Mouse (Mus musculus): ENCODE results near the gene Prkd2. TPM values are rescaled to one million over a fixed set of nuclear protein-coding genes. Genes with fewer than 3 reads are reported as not detected.

Prkd2 gene
- total RNA-seq, 2 experiments from 2014 or later = 6.4 to 6.8 TPM

DNA sequence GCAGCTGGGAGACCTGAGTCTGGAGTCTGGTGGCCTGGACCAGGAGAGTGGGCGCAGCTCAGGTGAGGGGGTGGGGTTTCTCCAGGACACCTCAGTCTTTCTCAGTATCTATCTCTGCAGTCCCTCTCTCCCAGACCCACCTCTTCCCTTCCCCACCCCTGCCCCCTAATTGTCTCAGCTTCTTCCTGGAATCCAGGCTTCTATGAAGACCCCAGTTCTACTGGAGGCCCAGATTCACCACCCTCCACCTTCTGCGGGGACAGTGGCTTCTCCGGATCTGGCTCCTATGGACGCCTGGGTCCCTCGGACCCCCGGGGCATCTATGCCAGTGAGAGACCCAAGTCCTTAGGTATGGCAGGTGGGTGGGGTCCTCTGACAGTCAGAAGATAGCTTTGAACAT lies 40.5 kb downstream of the Prkd2 start:
- intact Hi-C loops (cut with DNase I) = no loop called here
- DNase-seq (ENCODE audit: extremely low spot score in 1 of 2, low spot score in 2 of 2) = no peak

DNA sequence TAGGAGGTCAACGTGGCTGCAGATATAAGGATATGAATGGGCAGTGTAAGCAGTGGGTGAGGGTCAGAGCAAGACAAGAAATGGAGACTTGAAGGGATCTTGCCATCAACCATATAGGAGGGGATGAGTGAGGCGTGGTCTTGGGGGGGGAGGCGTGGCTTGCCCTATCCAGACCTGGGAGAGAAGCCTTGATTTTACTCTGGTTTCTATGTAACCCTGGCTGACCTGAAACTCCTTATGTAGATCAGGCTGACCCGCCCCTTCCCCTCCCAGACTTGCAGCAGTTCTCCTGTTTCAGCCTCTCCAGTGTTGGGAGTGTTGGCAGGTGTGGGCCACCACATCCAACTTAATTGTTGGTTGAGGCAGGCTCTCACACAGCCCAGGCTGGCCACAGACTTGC lies 41.6 kb downstream of the Prkd2 start:
- intact Hi-C loops (cut with DNase I) = no loop called here

DNA sequence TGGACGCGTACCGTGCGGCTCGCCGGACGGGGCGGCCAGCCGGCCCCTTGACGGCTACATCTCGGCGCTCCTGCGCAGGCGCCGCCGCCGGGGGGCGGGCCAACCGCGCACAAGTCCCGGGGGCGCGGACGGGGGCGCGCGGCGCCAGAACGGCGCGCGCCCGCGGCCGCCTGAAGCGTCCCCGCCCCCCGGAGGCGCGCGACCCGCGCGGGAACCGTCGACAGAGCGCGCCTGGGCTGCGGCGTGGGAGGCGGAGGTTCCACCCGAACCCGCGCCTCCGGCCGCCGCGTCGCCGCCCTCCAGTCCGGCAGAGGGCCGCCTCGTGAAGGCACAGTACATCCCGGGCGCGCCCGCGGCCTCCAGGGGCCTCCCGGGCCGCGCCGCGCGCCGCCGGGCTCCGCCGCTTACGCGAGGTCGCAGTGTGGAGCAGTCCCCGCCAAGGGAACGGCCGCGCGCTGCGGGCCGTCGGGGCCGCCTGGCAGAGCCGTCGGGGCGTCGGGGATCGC lies 42.6 kb downstream of the Prkd2 start:
- DNase-seq (ENCODE audit: extremely low spot score in 1 of 2, low spot score in 2 of 2) = peak in 1 of 2 experiments; percentile 52
- intact Hi-C loops (cut with DNase I) = no loop called here

More for the DNA sequence above, 41.6 kb downstream of the Prkd2 start:
- DNase-seq (ENCODE audit: extremely low spot score in 1 of 2, low spot score in 2 of 2) = no peak

DNA sequence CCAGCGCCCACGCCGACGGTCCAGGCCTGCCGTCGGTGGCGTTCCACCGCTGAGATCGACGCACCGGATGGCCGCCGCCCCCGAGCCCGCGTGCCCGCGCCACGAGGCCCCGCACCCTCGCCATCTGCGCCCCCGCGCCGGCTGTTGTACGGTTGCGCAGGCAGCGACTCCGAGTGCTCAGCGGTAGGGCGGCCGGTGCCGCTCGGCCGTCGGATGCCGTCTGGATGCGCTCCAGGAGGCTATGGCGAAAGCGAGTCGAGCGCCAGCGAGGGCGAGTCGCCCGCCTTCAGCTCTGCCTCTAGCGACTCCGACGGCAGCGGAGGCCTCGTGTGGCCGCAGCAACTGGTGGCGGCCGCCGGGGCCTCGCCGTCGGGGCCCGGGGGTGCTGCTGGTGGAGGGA lies 43.2 kb downstream of the Prkd2 start:
- DNase-seq (ENCODE audit: extremely low spot score in 1 of 2, low spot score in 2 of 2) = peak in 1 of 2 experiments; percentile 65
- intact Hi-C loops (cut with DNase I) = no loop called here

DNA sequence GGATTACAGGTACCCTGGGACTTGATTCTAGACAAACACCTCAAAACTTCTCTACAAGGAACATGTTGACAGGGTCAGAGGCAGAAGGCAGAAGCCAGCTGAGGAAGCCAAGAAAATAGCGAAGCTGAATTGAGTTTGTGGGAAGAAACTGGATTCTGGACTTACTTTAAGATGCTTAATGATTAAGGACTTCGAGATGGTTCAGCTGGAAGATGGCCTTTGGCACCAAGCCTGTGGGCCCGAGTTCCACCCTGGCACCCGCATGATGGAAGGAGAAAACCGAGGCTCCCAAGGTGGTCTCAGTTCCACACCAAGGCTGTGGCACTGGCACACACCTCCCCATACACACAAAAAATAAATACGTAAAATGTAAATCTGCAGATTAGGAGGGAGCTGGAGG lies 47.8 kb downstream of the Prkd2 start:
- no peak for DNase-seq (ENCODE audit: extremely low spot score in 1 of 2, low spot score in 2 of 2)
- intact Hi-C loops (cut with DNase I) = loop anchor here (5.0 kb wide), 1 partner anchor 143 kb away; no protein-coding TSS in a partner anchor

DNA sequence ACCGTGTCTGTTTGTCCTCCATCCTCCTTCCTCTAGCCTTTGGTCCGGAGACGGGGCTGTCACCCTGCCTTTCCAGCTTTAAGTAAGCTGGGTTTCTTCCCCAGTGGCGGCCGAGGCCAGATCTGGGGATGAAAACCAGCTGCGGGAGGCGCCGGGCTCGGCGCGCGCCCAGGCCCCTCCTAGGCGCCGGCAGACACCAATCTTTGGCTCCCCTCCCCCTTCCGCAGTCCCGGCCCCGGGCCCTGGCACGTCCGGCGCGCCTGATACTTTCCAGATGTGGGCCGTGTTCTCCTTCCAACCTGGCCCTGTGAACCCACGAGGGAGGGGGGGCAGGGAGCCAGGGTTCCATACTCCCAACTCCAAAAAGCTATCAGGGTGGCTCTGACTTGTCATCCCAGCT lies 48.2 kb downstream of the Prkd2 start:
- DNase-seq (ENCODE audit: extremely low spot score in 1 of 2, low spot score in 2 of 2) = peak in 1 of 2 experiments; percentile 85
- intact Hi-C loops (cut with DNase I) = loop anchor here (5.0 kb wide), 1 partner anchor 144 kb away; no protein-coding TSS in a partner anchor

DNA sequence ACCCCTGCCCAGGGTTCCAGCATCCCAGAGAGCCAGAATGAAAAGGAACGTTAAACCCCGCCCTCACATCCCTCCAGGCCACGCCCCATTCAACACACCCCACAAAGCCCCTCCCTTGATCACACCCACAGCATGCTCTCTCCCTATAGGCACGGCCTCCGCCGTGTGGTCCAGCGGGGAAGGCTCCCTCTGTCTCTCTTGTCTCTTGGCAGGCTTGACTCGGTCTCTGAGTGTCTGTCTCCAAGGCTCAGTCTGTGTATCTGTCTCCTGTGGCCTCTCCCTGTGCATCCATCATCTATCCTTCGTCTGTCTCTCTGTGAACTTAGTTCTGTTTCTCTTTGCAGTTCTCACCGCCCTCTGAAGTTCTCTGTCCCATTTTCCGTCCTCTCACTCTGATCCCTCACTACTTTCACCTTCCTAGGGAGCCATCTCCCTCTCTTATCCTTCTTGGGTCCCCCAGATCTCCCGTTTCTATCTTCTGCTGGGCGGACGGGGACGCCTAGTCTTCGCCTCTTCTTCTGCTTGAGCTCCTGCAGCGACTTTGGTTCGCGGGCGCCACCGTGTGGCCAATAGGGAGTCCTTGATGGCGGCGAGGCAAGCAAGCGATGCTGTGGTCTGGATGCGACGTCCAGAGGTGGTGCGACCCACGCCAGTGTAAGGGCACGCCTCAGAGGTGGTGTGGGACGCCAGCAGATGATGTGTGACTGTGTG lies 49.1 kb downstream of the Prkd2 start, which contains the start of gene Gng8:
TSS of gene Gng8 (plus strand) at position 146 of the 711 bp plus-strand sequence.
- intact Hi-C loops (cut with DNase I) = loop anchor here (5.0 kb wide), 1 partner anchor 144 kb away; no protein-coding TSS in a partner anchor
- DNase-seq (ENCODE audit: extremely low spot score in 1 of 2, low spot score in 2 of 2) = peak; percentile 80 to 88

DNA sequence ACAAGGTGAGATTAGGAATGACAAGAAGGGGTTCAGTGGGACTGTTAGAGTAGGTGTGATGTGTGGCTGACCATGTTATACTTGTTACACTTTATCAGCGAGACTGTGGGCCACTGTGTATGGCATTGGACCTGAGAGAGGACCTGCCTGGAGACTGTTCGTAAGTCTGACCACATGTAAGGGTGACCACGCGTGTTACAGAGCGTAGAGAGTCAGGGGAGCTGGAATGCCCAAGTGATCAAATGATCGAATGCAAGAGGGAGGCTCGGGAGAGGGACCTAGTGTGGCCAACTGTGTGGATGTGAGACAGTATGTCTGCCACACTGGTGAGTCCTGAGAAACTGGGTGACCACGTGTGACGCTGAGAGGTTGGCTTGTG lies 49.6 kb downstream of the Prkd2 start:
- intact Hi-C loops (cut with DNase I) = loop anchor here (5.0 kb wide), 1 partner anchor 145 kb away; no protein-coding TSS in a partner anchor

DNA sequence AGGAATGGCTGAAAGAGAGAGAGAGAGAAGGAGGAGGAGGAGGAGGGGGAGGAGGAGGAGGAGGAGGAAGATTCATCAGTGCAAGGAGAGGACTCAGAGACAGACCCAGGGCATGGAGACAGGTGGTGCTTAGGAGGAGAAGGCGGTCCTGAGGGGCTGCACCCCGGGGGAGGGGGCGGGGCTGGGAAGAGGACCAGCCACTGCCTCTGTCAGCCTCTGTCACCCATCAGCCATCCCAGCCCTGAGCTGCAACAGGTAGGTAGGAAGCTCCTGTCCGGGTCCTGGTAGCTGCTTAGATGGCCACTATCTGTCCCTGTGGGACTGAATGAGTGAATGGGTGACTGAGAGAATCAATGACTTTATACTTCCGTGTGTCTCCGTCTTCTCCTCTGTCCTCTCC lies 50.9 kb downstream of the Prkd2 start:
- intact Hi-C loops (cut with DNase I) = loop anchor here (5.0 kb wide), 1 partner anchor 146 kb away; no protein-coding TSS in a partner anchor
- DNase-seq (ENCODE audit: extremely low spot score in 1 of 2, low spot score in 2 of 2) = no peak

More for the DNA sequence above, 49.6 kb downstream of the Prkd2 start:
- no peak for DNase-seq (ENCODE audit: extremely low spot score in 1 of 2, low spot score in 2 of 2)

DNA sequence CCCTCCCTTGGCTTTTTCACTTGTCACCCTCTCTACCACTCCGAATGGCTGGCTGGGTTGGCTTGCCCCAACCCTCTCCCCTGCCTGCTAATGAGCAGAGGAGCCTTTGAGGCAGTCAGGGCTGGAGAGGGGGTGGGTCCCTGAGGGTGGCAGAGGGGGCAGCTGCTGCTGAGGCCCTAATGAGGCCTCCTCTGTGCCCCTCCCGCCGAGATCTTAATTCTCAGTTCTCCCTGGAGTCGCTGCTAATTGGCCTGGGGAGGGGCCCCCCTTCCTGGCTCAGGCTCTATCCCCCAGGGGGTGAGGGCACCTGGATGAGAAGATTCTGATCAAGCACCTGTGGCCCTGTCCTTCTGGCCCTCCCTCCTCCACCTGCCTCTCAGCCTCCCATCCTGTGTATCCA lies 51.6 kb downstream of the Prkd2 start:
- intact Hi-C loops (cut with DNase I) = loop anchor here (5.0 kb wide), 1 partner anchor 147 kb away; no protein-coding TSS in a partner anchor
- no peak for DNase-seq (ENCODE audit: extremely low spot score in 1 of 2, low spot score in 2 of 2)

DNA sequence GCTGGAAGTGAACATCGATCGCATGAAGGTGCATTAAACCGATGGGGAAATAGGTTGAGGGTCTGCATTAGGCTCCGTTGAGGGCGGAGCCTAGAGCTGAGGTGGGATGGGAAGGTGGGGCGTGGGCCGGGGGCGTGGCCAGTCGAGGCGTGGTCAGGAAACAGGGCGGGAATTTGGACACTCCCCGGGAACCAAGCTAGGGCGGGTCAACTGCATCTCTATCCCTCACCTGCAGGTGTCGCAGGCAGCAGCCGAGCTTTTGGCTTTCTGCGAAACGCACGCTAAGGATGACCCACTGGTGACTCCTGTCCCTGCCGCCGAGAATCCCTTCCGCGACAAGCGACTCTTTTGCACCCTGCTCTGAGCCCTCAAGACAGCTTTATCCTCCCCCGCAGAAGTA lies 52.3 kb downstream of the Prkd2 start:
- intact Hi-C loops (cut with DNase I) = loop anchor here (5.0 kb wide), 1 partner anchor 148 kb away; no protein-coding TSS in a partner anchor
- peak in 1 of 2 experiments; percentile 85 for DNase-seq (ENCODE audit: extremely low spot score in 1 of 2, low spot score in 2 of 2)

DNA sequence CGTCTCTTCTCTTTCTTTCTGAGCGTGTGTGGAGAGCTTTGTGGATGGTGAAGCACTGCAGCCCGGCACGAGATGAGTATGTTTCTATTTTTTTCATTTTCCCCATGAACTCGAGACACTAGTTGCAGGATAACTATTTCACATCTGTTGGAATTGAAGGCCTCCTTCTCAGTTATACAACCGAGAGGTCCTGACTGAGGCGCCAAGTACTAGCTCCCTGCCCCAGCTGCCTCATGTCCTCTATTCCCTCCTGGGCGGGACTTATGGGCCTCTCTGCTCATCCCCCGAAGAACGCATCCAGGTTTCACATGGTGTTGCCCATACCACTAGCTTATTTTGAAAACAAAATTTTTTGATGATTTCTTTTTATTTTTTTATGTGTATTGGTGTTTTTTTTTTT lies 52.8 kb downstream of the Prkd2 start:
- intact Hi-C loops (cut with DNase I) = no loop called here

DNA sequence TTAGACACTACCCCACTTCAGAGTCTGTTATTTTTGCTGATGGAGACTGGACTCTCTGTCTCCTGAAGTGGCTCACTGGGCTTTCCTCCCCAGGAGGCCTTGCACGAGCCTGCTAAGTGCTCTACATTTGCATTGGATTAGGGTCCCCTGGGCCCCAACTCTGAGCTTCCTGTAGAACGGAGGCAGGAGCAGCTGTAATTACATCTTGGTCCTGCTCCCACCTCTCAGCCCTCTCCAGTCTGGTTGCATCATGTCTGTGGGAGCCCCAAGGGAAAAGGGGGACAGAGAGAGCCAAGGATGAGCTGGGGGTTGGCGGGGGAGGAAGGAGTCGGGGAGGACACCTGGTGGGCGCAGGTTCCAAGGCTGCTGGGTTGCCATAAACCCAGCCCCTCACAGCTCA lies 57.8 kb downstream of the Prkd2 start:
- intact Hi-C loops (cut with DNase I) = no loop called here
- DNase-seq (ENCODE audit: extremely low spot score in 1 of 2, low spot score in 2 of 2) = no peak

More for the DNA sequence above, 52.8 kb downstream of the Prkd2 start:
- no peak for DNase-seq (ENCODE audit: extremely low spot score in 1 of 2, low spot score in 2 of 2)

DNA sequence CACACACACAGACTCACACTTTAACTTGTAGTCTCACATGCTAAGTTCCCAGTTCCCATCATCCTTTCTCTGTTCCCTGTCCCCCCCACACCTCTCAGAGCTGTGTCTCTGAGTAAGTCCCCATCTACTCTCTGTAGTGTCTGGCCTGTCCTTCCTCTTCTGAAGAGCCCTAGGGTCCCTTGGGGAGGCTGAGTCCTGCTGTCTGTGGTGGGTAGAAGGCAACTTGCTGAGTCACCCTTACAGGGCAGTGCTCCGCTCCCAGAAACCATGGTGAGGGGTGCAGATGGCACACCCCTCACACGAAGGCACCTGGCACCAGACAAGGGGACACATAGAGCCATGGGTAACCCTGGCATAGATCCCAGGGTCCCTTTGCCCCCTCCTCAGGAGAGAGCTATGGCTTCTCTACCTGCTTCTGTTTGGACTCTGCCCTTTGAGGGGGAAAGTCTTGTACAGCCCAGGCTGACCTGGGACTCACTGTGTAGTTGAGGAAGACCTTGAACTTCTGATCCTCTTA lies 60.8 kb downstream of the Prkd2 start:
- intact Hi-C loops (cut with DNase I) = no loop called here
- DNase-seq (ENCODE audit: extremely low spot score in 1 of 2, low spot score in 2 of 2) = no peak

DNA sequence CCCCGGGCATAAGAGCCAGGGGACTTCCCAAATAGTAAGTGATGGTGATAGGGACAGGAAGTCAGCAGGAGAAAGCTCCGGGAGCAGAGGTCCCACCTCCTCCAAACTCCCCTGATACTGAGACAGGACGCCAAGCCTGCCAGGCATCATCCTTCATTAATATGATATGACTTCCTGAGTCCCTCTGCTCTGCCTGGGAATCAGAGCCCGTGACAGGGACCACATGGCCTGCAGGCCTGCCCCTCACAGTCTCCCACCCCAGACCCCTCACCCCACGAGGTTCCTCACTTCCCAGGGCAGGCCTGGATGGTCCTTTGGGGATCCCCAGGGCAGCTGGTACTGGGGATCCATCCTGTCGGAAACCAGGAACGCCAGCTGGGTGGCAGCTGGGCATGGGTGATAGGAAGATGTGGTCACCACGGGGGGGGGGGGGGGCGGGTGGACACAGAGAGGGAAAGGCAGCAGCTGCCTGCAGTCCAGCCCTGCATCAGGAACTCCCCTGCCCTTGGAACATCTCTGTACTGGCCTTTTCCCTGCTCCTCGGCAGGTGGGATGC lies 61.5 kb downstream of the Prkd2 start:
- no peak for DNase-seq (ENCODE audit: extremely low spot score in 1 of 2, low spot score in 2 of 2)

DNA sequence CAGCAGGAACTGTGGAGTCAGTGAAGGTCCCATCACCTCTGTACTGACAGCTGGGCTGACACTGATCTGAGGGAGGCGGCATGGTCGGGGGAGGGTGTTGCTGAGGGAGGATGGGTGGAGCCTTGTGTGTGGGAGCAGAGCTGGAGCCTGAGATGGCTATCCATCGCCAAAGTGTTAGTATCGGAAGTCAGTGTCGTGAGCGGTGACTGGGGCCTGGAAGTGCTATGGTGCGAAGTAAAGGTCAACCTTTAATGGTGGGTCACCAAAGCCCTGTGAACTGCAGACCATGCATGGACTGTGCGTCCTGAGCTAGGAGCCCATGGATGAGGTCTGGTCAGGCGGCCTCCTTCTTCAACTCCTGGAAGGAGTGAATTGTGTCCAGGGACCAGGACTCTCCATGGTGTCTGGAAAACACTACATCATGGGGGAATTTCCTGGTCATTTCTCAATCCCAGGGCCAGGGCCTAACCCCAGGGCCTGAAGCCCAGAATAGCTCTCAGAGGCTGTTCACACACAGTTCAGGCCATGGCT lies 62.9 kb downstream of the Prkd2 start:
- intact Hi-C loops (cut with DNase I) = no loop called here
- DNase-seq (ENCODE audit: extremely low spot score in 1 of 2, low spot score in 2 of 2) = peak in 1 of 2 experiments; percentile 56

More for the DNA sequence above, 61.5 kb downstream of the Prkd2 start:
- intact Hi-C loops (cut with DNase I) = no loop called here

DNA sequence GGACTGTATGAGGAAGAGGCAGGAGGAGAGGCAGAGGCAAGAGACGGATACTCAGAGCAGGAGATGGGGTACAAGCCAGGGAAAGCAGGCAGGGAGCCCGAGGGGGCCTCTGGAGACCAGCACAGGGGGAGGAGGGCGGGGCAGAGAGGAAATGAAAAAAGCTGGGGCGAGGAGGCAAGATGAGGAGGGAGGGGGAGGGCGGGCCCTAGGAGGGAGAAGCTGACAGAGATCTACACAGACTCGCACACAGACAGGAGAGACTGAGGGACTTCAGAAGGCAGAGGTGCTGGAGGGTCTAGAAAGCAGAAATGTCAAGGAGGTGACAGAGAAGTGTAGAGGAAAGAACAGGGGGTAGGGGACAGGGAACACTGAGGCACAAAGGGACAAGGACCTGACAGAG lies 63.6 kb downstream of the Prkd2 start, which contains the start of gene Ptgir:
TSS of gene Ptgir (plus strand) at position 210 of the 400 bp plus-strand sequence.
- peak in 1 of 2 experiments; percentile 63 for DNase-seq (ENCODE audit: extremely low spot score in 1 of 2, low spot score in 2 of 2)
- intact Hi-C loops (cut with DNase I) = no loop called here

DNA sequence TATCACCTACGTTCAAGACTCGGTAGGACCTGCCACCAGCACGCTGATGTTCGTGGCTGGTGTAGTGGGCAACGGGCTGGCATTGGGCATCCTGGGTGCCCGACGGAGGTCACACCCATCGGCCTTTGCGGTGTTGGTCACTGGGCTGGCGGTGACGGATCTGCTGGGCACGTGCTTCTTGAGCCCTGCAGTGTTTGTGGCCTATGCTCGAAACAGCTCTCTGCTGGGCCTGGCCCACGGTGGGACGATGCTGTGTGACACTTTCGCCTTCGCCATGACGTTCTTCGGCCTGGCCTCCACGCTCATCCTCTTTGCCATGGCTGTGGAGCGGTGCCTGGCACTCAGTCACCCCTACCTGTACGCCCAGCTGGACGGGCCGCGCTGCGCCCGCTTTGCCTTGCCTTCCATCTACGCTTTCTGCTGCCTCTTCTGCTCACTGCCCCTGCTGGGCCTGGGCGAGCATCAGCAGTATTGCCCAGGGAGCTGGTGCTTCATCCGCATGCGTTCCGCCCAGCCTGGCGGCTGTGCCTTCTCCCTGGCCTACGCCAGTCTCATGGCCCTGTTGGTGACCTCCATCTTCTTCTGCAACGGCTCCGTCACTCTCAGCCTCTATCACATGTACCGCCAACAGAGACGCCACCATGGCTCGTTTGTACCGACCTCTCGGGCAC lies 64.3 kb downstream of the Prkd2 start:
- no peak for DNase-seq (ENCODE audit: extremely low spot score in 1 of 2, low spot score in 2 of 2)
- intact Hi-C loops (cut with DNase I) = no loop called here

DNA sequence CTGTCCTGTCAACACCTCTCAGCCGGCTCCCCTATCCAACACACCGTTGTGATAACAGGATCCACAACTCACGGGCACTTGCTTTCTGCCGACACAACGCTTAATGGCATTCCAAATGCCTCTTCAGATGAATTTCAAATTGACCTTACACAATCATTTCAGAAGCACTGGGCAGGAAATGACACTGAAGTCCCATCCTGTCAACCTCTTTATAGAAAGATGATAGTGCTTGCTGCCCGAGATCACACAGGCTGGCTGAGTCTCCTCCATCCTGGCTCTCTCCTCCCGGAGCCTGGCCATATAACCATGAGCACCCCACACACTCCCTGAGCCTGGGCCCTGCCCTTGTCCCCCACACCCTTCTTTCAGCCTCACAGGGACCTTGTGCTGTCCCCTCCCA lies 65.1 kb downstream of the Prkd2 start:
- intact Hi-C loops (cut with DNase I) = no loop called here
- DNase-seq (ENCODE audit: extremely low spot score in 1 of 2, low spot score in 2 of 2) = no peak

All from left cerebral cortex, postnatal 10 days (tissue).